14 mouse cellular contexts compared by ENCODE assay signal in the genomic region with DNA sequence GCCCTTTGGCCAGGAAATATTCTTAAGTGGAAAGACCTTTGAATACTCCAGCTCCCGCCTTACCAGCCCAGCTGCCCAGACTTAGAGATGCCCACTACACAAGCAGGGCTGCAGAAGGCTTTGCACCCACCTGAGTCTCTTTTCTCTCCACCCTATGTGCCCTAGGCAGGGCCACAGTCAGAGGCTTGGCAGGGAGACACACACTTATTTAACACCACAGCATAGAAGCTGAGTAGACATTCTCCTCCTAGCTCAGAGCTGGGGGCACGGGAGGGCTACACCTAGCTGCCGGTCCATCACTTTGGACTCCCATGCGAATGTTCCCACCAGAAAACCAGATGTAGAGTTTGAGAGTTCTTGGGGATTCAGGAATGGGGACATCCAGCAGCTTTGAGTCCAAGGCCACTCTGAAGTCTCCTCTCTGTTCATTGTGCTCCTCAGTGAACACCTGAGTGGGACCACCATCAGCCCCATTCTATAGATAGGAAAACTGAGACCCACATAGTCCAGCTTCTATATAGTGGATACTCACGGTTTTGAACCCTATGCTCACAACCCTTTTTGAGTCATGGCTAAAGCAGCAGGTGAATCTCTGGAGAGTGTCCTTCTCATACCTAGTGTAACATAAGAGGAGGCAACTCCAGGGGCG. TPM values are rescaled to one million over a fixed set of nuclear protein-coding genes. Genes with fewer than 3 reads are reported as not detected.
DNase-seq lines count a peak whose midpoint lies in the region; ATAC-seq and TF ChIP-seq lines count a peak whose summit lies in the region.
"Had no signal": no experiment of that assay in that cellular context is flagged by ENCODE, and none has a peak within 500 bp of the region (broad histone marks: within the 10 kb centered on the region; RNA-seq: fewer than 3 reads in every experiment).

No protein-coding gene starts in this region.

- H3K4me2 ChIP-seq in midbrain, embryonic 12.5 days (replicated peaks) = peak overlapping the region; percentile 44
- peak overlapping the region; percentile 19 for H3K4me2 ChIP-seq in neural tube, embryonic 14.5 days (ENCODE audit: low read depth, low read length)
- H3K4me2 ChIP-seq: limb, embryonic 12.5 days had no signal

- no peaks in the 10 kb centered on the region for H3K9me3 ChIP-seq in hindbrain, embryonic 10.5 days
- no peaks in the 10 kb centered on the region for H3K9me3 ChIP-seq in midbrain, embryonic 12.5 days
- no peaks in the 10 kb centered on the region for H3K9me3 ChIP-seq in neural tube, embryonic 14.5 days (ENCODE audit: control insufficient read depth, low read length)
- H3K9me3 ChIP-seq: limb, embryonic 12.5 days had no signal

- H3K36me3 ChIP-seq in hindbrain, embryonic 10.5 days = no peaks in the 10 kb centered on the region
- no peaks in the 10 kb centered on the region for H3K36me3 ChIP-seq in midbrain, embryonic 12.5 days
- no peaks in the 10 kb centered on the region for H3K36me3 ChIP-seq in neural tube, embryonic 14.5 days (ENCODE audit: control insufficient read depth, insufficient read depth, low read length)
- H3K36me3 ChIP-seq: limb, embryonic 12.5 days had no signal

- TF ChIP-seq CTCF in layer of hippocampus, adult 2 months (conservative IDR thresholded peaks at IDR 0.05) = no peak

- 48% methylated on average over 6 of the region's 6 CpGs for WGBS in hindbrain, embryonic 10.5 days
- 39% methylated on average over 6 of the region's 6 CpGs for WGBS in midbrain, embryonic 12.5 days
- 45% methylated on average over 6 of the region's 6 CpGs for WGBS in neural tube, embryonic 14.5 days

- ATAC-seq in midbrain, embryonic 12.5 days (ENCODE audit: low FRiP score, low read depth) = 0 out of 2 replicates have a peak, but pooled peaks have one; percentile 1
- ATAC-seq in neural tube, embryonic 14.5 days (ENCODE audit: low read depth) = no peak
- no peak for ATAC-seq in frontal cortex, adult (ENCODE audit: low TSS enrichment)
- ATAC-seq: intestine, embryonic 16.5 days had no signal

- no peak overlapping the region; the same call in 1 of the 2 replicates for H3K9ac ChIP-seq in midbrain, embryonic 12.5 days (replicated peaks)
- H3K9ac ChIP-seq in neural tube, embryonic 14.5 days (replicated peaks; ENCODE audit: low read depth, low read length) = no peak overlapping the region
- H3K9ac ChIP-seq: limb, embryonic 12.5 days had no signal

- no peak for DNase-seq in layer of hippocampus, adult 2 months (ENCODE audit: low spot score in 2 of 2)
- no peak for DNase-seq in layer of hippocampus, postnatal 36 days
- DNase-seq in hindbrain, embryonic 10.5 days (ENCODE audit: low spot score) = no peak
- no peak for DNase-seq in cerebellum, adult 11-12 months
- DNase-seq in kidney, postnatal 25 days = no peak
- DNase-seq: adrenal gland, adult 8-10 months; cerebellum, postnatal 36 days; kidney, postnatal 14 days; thymus, postnatal 36 days had no signal

- no peak overlapping the region for H3K4me3 ChIP-seq in layer of hippocampus, adult 2 months
- peak overlapping the region; percentile 36 for H3K4me3 ChIP-seq in hindbrain, embryonic 10.5 days
- H3K4me3 ChIP-seq in midbrain, embryonic 12.5 days = peak overlapping the region; percentile 19
- H3K4me3 ChIP-seq in neural tube, embryonic 14.5 days (ENCODE audit: low read depth, low read length) = no peak overlapping the region
- H3K4me3 ChIP-seq: limb, embryonic 12.5 days had no signal

- peaks cover 94% of the 10 kb centered on the region for H3K4me1 ChIP-seq in hindbrain, embryonic 10.5 days (replicated peaks)
- H3K4me1 ChIP-seq in midbrain, embryonic 12.5 days = peaks cover 87% of the 10 kb centered on the region
- peaks cover 6% of the 10 kb centered on the region; the same call in 1 of the 2 replicates for H3K4me1 ChIP-seq in neural tube, embryonic 14.5 days (ENCODE audit: control insufficient read depth, insufficient read depth, low read length)

- H3K27ac ChIP-seq in layer of hippocampus, adult 2 months = peak overlapping the region; percentile 64; the same call in 1 of the 2 replicates
- H3K27ac ChIP-seq in hindbrain, embryonic 10.5 days = peak overlapping the region; percentile 88
- H3K27ac ChIP-seq in midbrain, embryonic 12.5 days (replicated peaks) = peak overlapping the region; percentile 94
- peak overlapping the region; percentile 8; the same call in 1 of the 2 replicates for H3K27ac ChIP-seq in neural tube, embryonic 14.5 days (ENCODE audit: low read depth, low read length)
- H3K27ac ChIP-seq: limb, embryonic 12.5 days had no signal

- peaks cover 61% of the 10 kb centered on the region for H3K27me3 ChIP-seq in hindbrain, embryonic 10.5 days (ENCODE audit: insufficient read depth, poor library complexity, severe bottlenecking)
- H3K27me3 ChIP-seq in midbrain, embryonic 12.5 days = peaks cover 24% of the 10 kb centered on the region
- H3K27me3 ChIP-seq in neural tube, embryonic 14.5 days (ENCODE audit: control insufficient read depth, insufficient read depth, low read length) = no peaks in the 10 kb centered on the region

RNA-seq across cellular contexts. Expression of gene Hes5, which starts 11.7 kb away (rescaled TPM):
- 10 to 100 TPM; 24.7 to 30.7 TPM for total RNA-seq in layer of hippocampus, adult 2 months (2021)
- 10 to 100 TPM; 17.6 to 28.1 TPM for total RNA-seq in layer of hippocampus, postnatal 36 days (2021)
- 534 and 601 TPM in 2 replicates for polyA plus RNA-seq in hindbrain, embryonic 10.5 days (2016; fragmentation: Nextera tagmentation; extraction: Ambion mirVana)
- polyA plus RNA-seq in midbrain, embryonic 12.5 days (2016; fragmentation: Nextera tagmentation; extraction: Ambion mirVana) = 800 and 870 TPM in 2 replicates
- polyA plus RNA-seq in neural tube, embryonic 14.5 days (2014; fragmentation: Nextera tagmentation; extraction: Ambion mirVana) = 40.9 and 60.1 TPM in 2 replicates
- total RNA-seq: adrenal gland, adult 8-10 months had no signal

RNA-seq across cellular contexts. Expression of gene Pank4, which starts 14.9 kb away (rescaled TPM):
- 10 to 100 TPM; 41.8 to 43.0 TPM for total RNA-seq in layer of hippocampus, adult 2 months (2021)
- 10 to 100 TPM; 40.6 to 40.8 TPM for total RNA-seq in layer of hippocampus, postnatal 36 days (2021)
- polyA plus RNA-seq in hindbrain, embryonic 10.5 days (2016; fragmentation: Nextera tagmentation; extraction: Ambion mirVana) = 39.9 and 46.5 TPM in 2 replicates
- polyA plus RNA-seq in midbrain, embryonic 12.5 days (2016; fragmentation: Nextera tagmentation; extraction: Ambion mirVana) = 48.5 and 50.2 TPM in 2 replicates
- 36.1 and 37.3 TPM in 2 replicates for polyA plus RNA-seq in neural tube, embryonic 14.5 days (2014; fragmentation: Nextera tagmentation; extraction: Ambion mirVana)

RNA-seq across cellular contexts. Expression of gene Tnfrsf14, which starts 20.7 kb away (rescaled TPM):
- total RNA-seq in layer of hippocampus, adult 2 months (2021) = 1 to 10 TPM in 1 of 2 experiments, under 1 TPM in 1; 0.84 to 1.3 TPM
- total RNA-seq in layer of hippocampus, postnatal 36 days (2021) = 1 to 10 TPM in 1 of 2 experiments, under 1 TPM in 1; 0.60 to 1.1 TPM
- polyA plus RNA-seq in hindbrain, embryonic 10.5 days (2016; fragmentation: Nextera tagmentation; extraction: Ambion mirVana) = 0.43 and 0.87 TPM in 2 replicates
- 0.78 and 1.0 TPM in 2 replicates for polyA plus RNA-seq in midbrain, embryonic 12.5 days (2016; fragmentation: Nextera tagmentation; extraction: Ambion mirVana)
- polyA plus RNA-seq in neural tube, embryonic 14.5 days (2014; fragmentation: Nextera tagmentation; extraction: Ambion mirVana) = not detected in 2 replicates

RNA-seq across cellular contexts. Expression of gene Fam213b, which starts 50.1 kb away (rescaled TPM):
- total RNA-seq in layer of hippocampus, adult 2 months (2021) = 10 to 100 TPM; 48.1 to 48.9 TPM
- 10 to 100 TPM; 40.4 to 45.9 TPM for total RNA-seq in layer of hippocampus, postnatal 36 days (2021)
- polyA plus RNA-seq in hindbrain, embryonic 10.5 days (2016; fragmentation: Nextera tagmentation; extraction: Ambion mirVana) = 47.4 and 51.5 TPM in 2 replicates
- 33.2 and 36.0 TPM in 2 replicates for polyA plus RNA-seq in midbrain, embryonic 12.5 days (2016; fragmentation: Nextera tagmentation; extraction: Ambion mirVana)
- 51.9 and 64.7 TPM in 2 replicates for polyA plus RNA-seq in neural tube, embryonic 14.5 days (2014; fragmentation: Nextera tagmentation; extraction: Ambion mirVana)

Comparison
In these comparisons a context has a peak if more than half of its experiments do, and no peak if none do; other contexts are left out.
1. H3K27ac ChIP-seq: peak in every context shown above with its lines; median percentile 94 in midbrain, embryonic 12.5 days; 88 in hindbrain, embryonic 10.5 days; 64 in layer of hippocampus, adult 2 months; 8 in neural tube, embryonic 14.5 days.
2. H3K4me3 ChIP-seq: peak in hindbrain, embryonic 10.5 days (single experiment) and midbrain, embryonic 12.5 days (single experiment); none in layer of hippocampus, adult 2 months (single experiment) and neural tube, embryonic 14.5 days (single experiment).